Mouse (Mus musculus) hindbrain, embryonic 10.5 days (tissue): Measurements from ENCODE around the gene Stat5a. TPM values are rescaled to one million over a fixed set of nuclear protein-coding genes. Genes with fewer than 3 reads are reported as not detected.

Experiments used
- DNase-seq: peaks from one replicate; pipeline ENCODE4 v3.0.0-alpha.2; 2017; ENCODE audit warnings: low spot score
- H3K27ac ChIP-seq: fragments of 300-500 bp; sonication (generic); 2 replicates; pipeline ENCODE4 v1.5.1; 2016; ENCODE audit warnings: mild to moderate bottlenecking, moderate library complexity
- H3K27me3 ChIP-seq: fragments of 300-500 bp; sonication (generic); 2 replicates; pipeline ENCODE4 v1.6.1; 2016; ENCODE audit warnings: mild to moderate bottlenecking; ENCODE audit not compliant: poor library complexity, insufficient read depth, severe bottlenecking
- H3K36me3 ChIP-seq: fragments of 300-500 bp; sonication (generic); 2 replicates; pipeline ENCODE4 v1.6.1; 2016; ENCODE audit warnings: mild to moderate bottlenecking, moderate library complexity
- H3K4me1 ChIP-seq: fragments of 300-500 bp; sonication (generic); replicated peaks from 2 replicates; pipeline ENCODE4 v1.6.1; 2016; ENCODE audit warnings: mild to moderate bottlenecking
- H3K4me3 ChIP-seq: fragments of 300-500 bp; sonication (generic); 2 replicates; pipeline ENCODE4 v1.5.1; 2016; ENCODE audit warnings: mild to moderate bottlenecking, moderate library complexity
- H3K9me3 ChIP-seq: fragments of 300-500 bp; sonication (generic); 2 replicates; pipeline ENCODE4 v1.6.1; 2016; ENCODE audit warnings: mild to moderate bottlenecking, moderate library complexity
- WGBS: fragments of 180-500 bp; shearing (Covaris S2); methylation state at CpG from one replicate; pipeline ENCODE4 v1.1.7; 2016; 5-methylcytosine and 5-hydroxymethylcytosine counted together
- polyA plus RNA-seq: library from polyadenylated mRNA; unstranded; fragments of >200 nt; fragmentation: Nextera tagmentation; extraction: Ambion mirVana; gene quantifications from 2 replicates; pipeline ENCODE4 v1.2.1, GENCODE M21; 2016

The Stat5a gene
- polyA plus RNA-seq, 1 experiment from 2014 or later = 2.8 TPM

- Histone ChIP-seq H3K27me3 (no peaks in the 10 kb centered on the region), H3K36me3 (no peaks in the 10 kb centered on the region), H3K9me3 (no peaks in the 10 kb centered on the region; the same call in 1 of the 2 replicates), H3K4me1 (no peaks in the 10 kb centered on the region), H3K4me3 (no peak overlapping the region), H3K27ac (no peak overlapping the region)
- DNase-seq = no peak
- WGBS = 98% methylated on average over 3 of the region's 3 CpGs
Measured at GRCm38 (mm10) chr11:100915063-100915462, 55.9 kb downstream of the Stat5a start.

- Histone ChIP-seq H3K9me3 (no peaks in the 10 kb centered on the region; the same call in 1 of the 2 replicates), H3K36me3 (no peaks in the 10 kb centered on the region), H3K27me3 (no peaks in the 10 kb centered on the region), H3K27ac (no peak overlapping the region), H3K4me1 (no peaks in the 10 kb centered on the region), H3K4me3 (no peak overlapping the region)
- no peak for DNase-seq
- 92% methylated on average over 4 of the region's 4 CpGs for WGBS
Measured at GRCm38 (mm10) chr11:100916432-100916971, 57.4 kb downstream of the Stat5a start.

GRCm38 (mm10) chr11:100918007-100918406, 58.9 kb downstream of the Stat5a start:
- H3K9me3 ChIP-seq = no peaks in the 10 kb centered on the region; the same call in 1 of the 2 replicates
- no peaks in the 10 kb centered on the region for H3K36me3 ChIP-seq
- H3K27me3 ChIP-seq = no peaks in the 10 kb centered on the region
- no peak overlapping the region for H3K27ac ChIP-seq
- H3K4me3 ChIP-seq = no peak overlapping the region
- WGBS = 92% methylated on average over 5 of the region's 5 CpGs
- H3K4me1 ChIP-seq = no peaks in the 10 kb centered on the region
- no peak for DNase-seq

GRCm38 (mm10) chr11:100920887-100921624, 61.9 kb downstream of the Stat5a start:
- Histone ChIP-seq H3K36me3 (no peaks in the 10 kb centered on the region), H3K4me3 (no peak overlapping the region), H3K4me1 (no peaks in the 10 kb centered on the region), H3K27ac (no peak overlapping the region), H3K27me3 (no peaks in the 10 kb centered on the region), H3K9me3 (no peaks in the 10 kb centered on the region)
- WGBS = 91% methylated on average over 4 of the region's 4 CpGs
- DNase-seq = no peak

- Histone ChIP-seq H3K36me3 (no peaks in the 10 kb centered on the region), H3K27ac (no peak overlapping the region), H3K4me1 (no peaks in the 10 kb centered on the region), H3K4me3 (no peak overlapping the region), H3K9me3 (no peaks in the 10 kb centered on the region), H3K27me3 (no peaks in the 10 kb centered on the region)
- 85% methylated on average over 1 of the region's 1 CpGs for WGBS
- no peak for DNase-seq
Measured at GRCm38 (mm10) chr11:100924386-100924919, 65.3 kb downstream of the Stat5a start.

GRCm38 (mm10) chr11:100927386-100927785, 68.2 kb downstream of the Stat5a start:
- DNase-seq = no peak
- H3K36me3 ChIP-seq = no peaks in the 10 kb centered on the region
- no peak overlapping the region for H3K4me3 ChIP-seq
- 0 out of 2 replicates have a peak, but pooled peaks cover 6% of the 10 kb centered on the region for H3K4me1 ChIP-seq
- H3K27ac ChIP-seq = no peak overlapping the region
- WGBS = 88% methylated on average over 3 of the region's 3 CpGs
- H3K27me3 ChIP-seq = no peaks in the 10 kb centered on the region
- H3K9me3 ChIP-seq = no peaks in the 10 kb centered on the region

- Histone ChIP-seq H3K27ac (no peak overlapping the region), H3K9me3 (no peaks in the 10 kb centered on the region), H3K27me3 (no peaks in the 10 kb centered on the region), H3K36me3 (no peaks in the 10 kb centered on the region), H3K4me3 (no peak overlapping the region), H3K4me1 (0 out of 2 replicates have a peak, but pooled peaks cover 6% of the 10 kb centered on the region)
- DNase-seq = no peak
- WGBS = 77% methylated on average over 7 of the region's 7 CpGs
Measured at GRCm38 (mm10) chr11:100930611-100931010, 71.5 kb downstream of the Stat5a start.

GRCm38 (mm10) chr11:100931254-100931921, 72.2 kb downstream of the Stat5a start:
- Histone ChIP-seq H3K4me3 (no peak overlapping the region), H3K27ac (no peak overlapping the region), H3K4me1 (0 out of 2 replicates have a peak, but pooled peaks cover 6% of the 10 kb centered on the region), H3K27me3 (no peaks in the 10 kb centered on the region), H3K9me3 (no peaks in the 10 kb centered on the region), H3K36me3 (no peaks in the 10 kb centered on the region)
- WGBS = 79% methylated on average over 12 of the region's 12 CpGs
- DNase-seq = no peak

Other genes starting within 250 kb of the Stat5a start
- 95.9 and 119 TPM in 2 replicates for gene Nkiras2, start 240.1 kb upstream of the Stat5a start, polyA plus RNA-seq
- 219 and 260 TPM in 2 replicates for gene Dnajc7, start 239.2 kb upstream of the Stat5a start, polyA plus RNA-seq
- 0.26 and 0.68 TPM in 2 replicates for gene Zfp385c, start 166.9 kb upstream of the Stat5a start, polyA plus RNA-seq
- gene Dhx58, start 155.1 kb upstream of the Stat5a start, polyA plus RNA-seq = 1.9 and 2.9 TPM in 2 replicates
- 70.8 and 71.3 TPM in 2 replicates for gene Kat2a, start 146.9 kb upstream of the Stat5a start, polyA plus RNA-seq
- 0.25 and 0.35 TPM in 2 replicates for gene Hspb9, start 145.5 kb upstream of the Stat5a start, polyA plus RNA-seq
- 16.8 and 37.2 TPM in 2 replicates for gene Rab5c, start 121.1 kb upstream of the Stat5a start, polyA plus RNA-seq
- gene Kcnh4, start 99.4 kb upstream of the Stat5a start, polyA plus RNA-seq = 1.5 and 4.4 TPM in 2 replicates
- not detected in 2 replicates for gene Hcrt, start 96.4 kb upstream of the Stat5a start, polyA plus RNA-seq
- gene Ghdc, start 88.4 kb upstream of the Stat5a start, polyA plus RNA-seq = 3.9 and 4.3 TPM in 2 replicates
- 13.6 and 14.8 TPM in 2 replicates for gene Stat5b, start 8.6 kb upstream of the Stat5a start, polyA plus RNA-seq
- gene Stat3, start 80.2 kb downstream of the Stat5a start, polyA plus RNA-seq = 21.1 and 31.5 TPM in 2 replicates
- 18.2 and 21.4 TPM in 2 replicates for gene Cavin1, start 111.5 kb downstream of the Stat5a start, polyA plus RNA-seq
- gene Atp6v0a1, start 150.1 kb downstream of the Stat5a start, polyA plus RNA-seq = 36.2 and 48.1 TPM in 2 replicates
- 11.2 and 12.9 TPM in 2 replicates for gene Naglu, start 210.7 kb downstream of the Stat5a start, polyA plus RNA-seq
- gene Hsd17b1, start 219.1 kb downstream of the Stat5a start, polyA plus RNA-seq = 0.14 TPM in 1 of 2 replicates, not detected in the other
- 53.1 and 59.6 TPM in 2 replicates for gene Coasy, start 223.2 kb downstream of the Stat5a start, polyA plus RNA-seq
- gene Mlx, start 227.9 kb downstream of the Stat5a start, polyA plus RNA-seq = 44.7 and 49.7 TPM in 2 replicates
- 59.7 and 72.5 TPM in 2 replicates for gene Psmc3ip, start 236.1 kb downstream of the Stat5a start, polyA plus RNA-seq